In the genomic region with DNA sequence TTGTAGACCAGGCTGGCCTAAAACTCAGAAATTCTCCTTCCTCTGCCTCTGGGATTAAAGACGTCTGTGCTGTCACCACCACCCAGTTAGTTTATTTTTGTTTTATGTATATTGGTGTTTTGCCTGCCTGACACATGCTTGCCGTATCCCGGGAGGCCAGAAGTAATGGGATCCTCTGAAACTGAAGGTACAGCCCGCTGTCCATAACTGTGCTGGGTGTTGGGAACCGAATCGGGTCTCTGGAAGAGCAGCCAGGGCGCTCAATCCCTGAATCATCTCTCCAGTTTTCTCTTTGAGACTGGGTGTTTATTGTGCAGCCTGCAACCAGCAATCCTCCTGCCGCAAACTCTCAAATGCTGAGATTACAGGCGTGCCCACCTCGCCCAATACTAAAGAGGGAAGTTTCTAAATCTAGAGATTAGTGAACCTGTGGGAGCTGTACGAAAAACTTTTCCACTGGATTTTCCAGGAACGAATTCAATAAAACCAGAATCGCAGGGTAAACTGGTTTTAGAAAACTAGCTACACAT, we compare ENCODE assay signal across 7 mouse cellular contexts. TPM values are rescaled to one million over a fixed set of nuclear protein-coding genes. Genes with fewer than 3 reads are reported as not detected.
DNase-seq lines count a peak whose midpoint lies in the region; ATAC-seq and TF ChIP-seq lines count a peak whose summit lies in the region.

No protein-coding gene starts in this region.

- H3K27me3 ChIP-seq in spleen, adult 2 months (ENCODE audit: control insufficient read depth, insufficient read depth, low read length) = no peaks in the 10 kb centered on the region
- H3K27me3 ChIP-seq in embryonic facial prominence, embryonic 11.5 days (ENCODE audit: control insufficient read depth, insufficient read depth, low read length) = no peaks in the 10 kb centered on the region
- H3K27me3 ChIP-seq in heart, embryonic 14.5 days (ENCODE audit: control insufficient read depth, insufficient read depth, low read length) = no peaks in the 10 kb centered on the region

- no peak for TF ChIP-seq CTCF in spleen, adult 2 months (IDR thresholded peaks at IDR 0.05; ENCODE audit: extremely low read depth, insufficient read depth, insufficient read length, insufficient replicate concordance)

- DNase-seq in spleen, adult 2 months (ENCODE audit: low read depth in 1 of 2, low spot score in 2 of 2) = no peak
- DNase-seq in spleen, postnatal 4 days (ENCODE audit: low spot score in 2 of 2) = no peak
- DNase-seq in embryonic facial prominence, embryonic 11.5 days (ENCODE audit: low spot score) = no peak
- peak; percentile 39 for DNase-seq in large intestine, adult 2 months (ENCODE audit: low read depth, low spot score)
- DNase-seq in neural tube, embryonic 10.5 days (ENCODE audit: extremely low spot score, low spot score) = peak; percentile 66
- no peak for DNase-seq in natural killer cell, adult 2 months (ENCODE audit: low spot score in 2 of 2)

- peak overlapping the region; percentile 75 for H3K4me3 ChIP-seq in spleen, adult 2 months (ENCODE audit: extremely low read depth, insufficient read depth, insufficient read length)
- H3K4me3 ChIP-seq in embryonic facial prominence, embryonic 11.5 days (ENCODE audit: low read depth, low read length) = peak overlapping the region; percentile 60
- H3K4me3 ChIP-seq in heart, embryonic 14.5 days (ENCODE audit: control insufficient read depth in 1 of 2, insufficient read depth in 1 of 2, low read depth in 1 of 2, low read length in 2 of 2) = peak overlapping the region; percentile 50 to 96

- WGBS in spleen, adult 2 months = 3% methylated on average over 13 of the region's 13 CpGs
- 7% methylated on average over 13 of the region's 13 CpGs for WGBS in embryonic facial prominence, embryonic 11.5 days
- WGBS in heart, embryonic 14.5 days = 5% methylated on average over 13 of the region's 13 CpGs
- WGBS in large intestine, adult 2 months = under 1% methylated on average over 13 of the region's 13 CpGs

- peak overlapping the region; percentile 90 for H3K27ac ChIP-seq in spleen, adult 2 months (ENCODE audit: insufficient read depth, low read length)
- H3K27ac ChIP-seq in embryonic facial prominence, embryonic 11.5 days (replicated peaks; ENCODE audit: low read depth, low read length) = peak overlapping the region; percentile 100
- H3K27ac ChIP-seq in heart, embryonic 14.5 days (replicated peaks in 1 of 2; ENCODE audit: control insufficient read depth in 1 of 2, insufficient read depth in 1 of 2, low read depth in 2 of 2, low read length in 2 of 2) = peak overlapping the region; percentile 97 to 100

- H3K4me1 ChIP-seq in spleen, adult 2 months (ENCODE audit: control insufficient read depth, insufficient read depth, insufficient read length) = peaks cover 7% of the 10 kb centered on the region; the same call in 1 of the 2 replicates
- no peaks in the 10 kb centered on the region for H3K4me1 ChIP-seq in embryonic facial prominence, embryonic 11.5 days (ENCODE audit: control insufficient read depth, insufficient read depth, low read length)
- peaks cover 11 to 13% of the 10 kb centered on the region in 2 experiments for H3K4me1 ChIP-seq in heart, embryonic 14.5 days (ENCODE audit: control insufficient read depth in 2 of 2, insufficient read depth in 2 of 2, low read length in 2 of 2)

- H3K4me2 ChIP-seq in embryonic facial prominence, embryonic 11.5 days (ENCODE audit: low read depth, low read length) = peak overlapping the region; percentile 65
- peak overlapping the region; percentile 86 for H3K4me2 ChIP-seq in heart, embryonic 14.5 days (ENCODE audit: low read length)

- no peak for TF ChIP-seq POLR2A in spleen, adult 2 months (IDR thresholded peaks at IDR 0.05; ENCODE audit: low read depth, low read length)

- no peak for ATAC-seq in embryonic facial prominence, embryonic 11.5 days (replicated peaks; ENCODE audit: insufficient number of reproducible peaks, low FRiP score, low TSS enrichment, low read depth)
- ATAC-seq in heart, embryonic 14.5 days (ENCODE audit: insufficient number of reproducible peaks, insufficient read depth, low FRiP score, low read depth) = no peak

- H3K36me3 ChIP-seq in spleen, adult 2 months (ENCODE audit: control insufficient read depth, insufficient read depth, low read length) = no peaks in the 10 kb centered on the region
- H3K36me3 ChIP-seq in embryonic facial prominence, embryonic 11.5 days (replicated peaks; ENCODE audit: control insufficient read depth, insufficient read depth, low read depth, low read length) = no peaks in the 10 kb centered on the region
- H3K36me3 ChIP-seq in heart, embryonic 14.5 days (ENCODE audit: control insufficient read depth, insufficient read depth, low read length) = 0 out of 2 replicates have a peak, but pooled peaks cover 5% of the 10 kb centered on the region

- peak overlapping the region; percentile 87 for H3K9ac ChIP-seq in embryonic facial prominence, embryonic 11.5 days (replicated peaks; ENCODE audit: low read length)
- peak overlapping the region; percentile 77 for H3K9ac ChIP-seq in heart, embryonic 14.5 days (ENCODE audit: low read length)

- H3K9me3 ChIP-seq in embryonic facial prominence, embryonic 11.5 days (replicated peaks; ENCODE audit: control insufficient read depth, low read length) = no peaks in the 10 kb centered on the region
- H3K9me3 ChIP-seq in heart, embryonic 14.5 days (ENCODE audit: control insufficient read depth, low read length) = no peaks in the 10 kb centered on the region

RNA-seq across cellular contexts. Expression of gene Snrnp35, which starts 0.4 kb away (rescaled TPM):
- polyA plus RNA-seq in spleen, adult 2 months (2012; rRNA removed) = 1.5 and 1.7 TPM in 2 replicates
- polyA plus RNA-seq in embryonic facial prominence, embryonic 11.5 days (2014; fragmentation: Nextera tagmentation; extraction: Ambion mirVana) = 12.3 and 13.9 TPM in 2 replicates
- polyA plus RNA-seq in heart, embryonic 14.5 days (2014; fragmentation: Nextera tagmentation; extraction: Ambion mirVana) = 9.6 and 11.5 TPM in 2 replicates
- polyA plus RNA-seq in large intestine, adult 2 months (2012; rRNA removed) = 3.4 and 3.8 TPM in 2 replicates

RNA-seq across cellular contexts. Expression of gene Rilpl2, which starts 4.3 kb away (rescaled TPM):
- 39.4 and 42.7 TPM in 2 replicates for polyA plus RNA-seq in spleen, adult 2 months (2012; rRNA removed)
- polyA plus RNA-seq in embryonic facial prominence, embryonic 11.5 days (2014; fragmentation: Nextera tagmentation; extraction: Ambion mirVana) = 28.0 and 28.2 TPM in 2 replicates
- polyA plus RNA-seq in heart, embryonic 14.5 days (2014; fragmentation: Nextera tagmentation; extraction: Ambion mirVana) = 14.0 and 17.1 TPM in 2 replicates
- 26.3 and 28.0 TPM in 2 replicates for polyA plus RNA-seq in large intestine, adult 2 months (2012; rRNA removed)

RNA-seq across cellular contexts. Expression of gene Kmt5a, which starts 42.8 kb away (rescaled TPM):
- 18.4 and 22.8 TPM in 2 replicates for polyA plus RNA-seq in spleen, adult 2 months (2012; rRNA removed)
- 75.3 and 102 TPM in 2 replicates for polyA plus RNA-seq in embryonic facial prominence, embryonic 11.5 days (2014; fragmentation: Nextera tagmentation; extraction: Ambion mirVana)
- polyA plus RNA-seq in heart, embryonic 14.5 days (2014; fragmentation: Nextera tagmentation; extraction: Ambion mirVana) = 86.6 and 87.8 TPM in 2 replicates
- polyA plus RNA-seq in large intestine, adult 2 months (2012; rRNA removed) = 56.4 and 93.1 TPM in 2 replicates

RNA-seq across cellular contexts. Expression of gene Rilpl1, which starts 48.7 kb away (rescaled TPM):
- polyA plus RNA-seq in spleen, adult 2 months (2012; rRNA removed) = 3.6 TPM in 2 replicates
- 26.2 and 29.7 TPM in 2 replicates for polyA plus RNA-seq in embryonic facial prominence, embryonic 11.5 days (2014; fragmentation: Nextera tagmentation; extraction: Ambion mirVana)
- polyA plus RNA-seq in heart, embryonic 14.5 days (2014; fragmentation: Nextera tagmentation; extraction: Ambion mirVana) = 27.2 and 28.3 TPM in 2 replicates
- 1.8 and 2.9 TPM in 2 replicates for polyA plus RNA-seq in large intestine, adult 2 months (2012; rRNA removed)

RNA-seq across cellular contexts. Expression of gene Sbno1, which starts 56.7 kb away (rescaled TPM):
- 12.2 and 14.4 TPM in 2 replicates for polyA plus RNA-seq in spleen, adult 2 months (2012; rRNA removed)
- polyA plus RNA-seq in embryonic facial prominence, embryonic 11.5 days (2014; fragmentation: Nextera tagmentation; extraction: Ambion mirVana) = 74.5 and 75.1 TPM in 2 replicates
- 67.3 and 68.1 TPM in 2 replicates for polyA plus RNA-seq in heart, embryonic 14.5 days (2014; fragmentation: Nextera tagmentation; extraction: Ambion mirVana)
- 9.9 and 18.8 TPM in 2 replicates for polyA plus RNA-seq in large intestine, adult 2 months (2012; rRNA removed)

Comparison
In these comparisons a context has a peak if more than half of its experiments do, and no peak if none do; other contexts are left out.
1. DNase-seq: peak in large intestine, adult 2 months (single experiment) and neural tube, embryonic 10.5 days (single experiment); none in spleen, adult 2 months (0 of 2), spleen, postnatal 4 days (0 of 2), embryonic facial prominence, embryonic 11.5 days (single experiment) and natural killer cell, adult 2 months (0 of 2).
2. Peak in every context shown above with its lines, with median percentiles within 50 percentile points of each other: H3K27ac ChIP-seq and H3K4me3 ChIP-seq.